Mouse (Mus musculus) spleen, postnatal 14 days (tissue): ENCODE data around the gene Nf1.

Source experiments
- DNase-seq, 2 experiments: peaks; one replicate each; pipeline ENCODE4 v3.0.0; 2021 to 2022; ENCODE audit warnings: low spot score in 2 of 2

Nf1 gene

DNA sequence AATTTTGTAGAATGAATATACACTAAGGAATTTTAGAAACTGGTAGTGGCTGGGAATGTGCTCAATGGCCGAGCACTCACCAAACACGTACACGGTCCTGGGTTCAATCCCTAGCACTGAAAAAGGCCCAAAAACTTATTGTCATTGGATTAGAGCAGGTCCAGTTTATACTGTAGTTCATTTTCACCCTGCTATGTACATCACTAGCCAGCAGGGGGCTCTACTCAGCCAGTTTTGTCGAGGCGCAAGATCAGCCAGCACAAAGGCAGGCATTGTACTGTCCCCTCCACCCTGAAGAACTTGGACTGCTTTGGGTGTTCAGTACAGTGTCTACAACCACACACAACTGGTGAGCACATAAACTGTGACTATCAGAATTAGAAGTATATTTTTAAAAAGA is 244.7 kb downstream of the Nf1 start:
- peak in 1 of 2 experiments; percentile 48 for DNase-seq

DNA sequence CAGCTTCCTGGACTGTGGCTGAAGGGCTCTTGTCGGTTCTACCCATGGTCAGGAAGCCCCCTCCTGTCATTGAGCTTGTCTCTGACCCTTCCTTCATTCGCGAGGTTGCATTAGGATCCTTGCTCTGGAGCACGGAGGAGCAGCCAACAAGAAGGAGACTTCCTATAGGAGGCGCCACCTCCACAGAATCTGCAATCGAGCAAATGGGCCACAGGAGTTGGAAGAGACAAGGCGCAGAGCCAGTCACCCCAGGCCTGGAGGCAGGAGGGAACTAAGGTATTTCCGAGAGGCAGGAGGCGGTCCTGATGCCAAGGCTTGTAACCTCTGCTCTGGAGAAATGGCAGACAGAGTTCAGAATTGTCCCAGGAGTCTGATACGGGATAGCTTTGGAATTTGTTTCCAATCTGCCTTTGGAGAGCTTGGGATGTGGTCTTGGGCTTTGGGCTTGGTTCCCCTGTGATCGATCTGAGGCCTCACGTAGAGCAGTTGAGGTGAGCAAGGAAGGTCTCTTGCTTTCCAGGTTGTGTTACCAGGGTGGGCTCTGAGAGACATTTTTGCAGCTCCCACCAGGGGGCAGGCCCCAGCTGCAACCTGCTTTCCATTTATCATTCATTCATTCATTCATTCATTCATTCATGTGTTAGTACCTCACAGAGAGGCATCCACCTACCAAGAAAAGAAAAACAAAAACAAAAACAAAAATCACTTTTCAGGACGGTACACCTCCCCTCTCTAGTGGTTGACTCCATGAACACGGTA is 250.0 kb downstream of the Nf1 start:
- no peak for DNase-seq

- no peak for DNase-seq
These were observed 251.4 kb downstream of the Nf1 start, which contains the start of gene Rab11fip4 for GRCm38 (mm10) chr11:79590664-79591590. Rab11fip4 (plus strand) TSS chr11:79591212.

DNA sequence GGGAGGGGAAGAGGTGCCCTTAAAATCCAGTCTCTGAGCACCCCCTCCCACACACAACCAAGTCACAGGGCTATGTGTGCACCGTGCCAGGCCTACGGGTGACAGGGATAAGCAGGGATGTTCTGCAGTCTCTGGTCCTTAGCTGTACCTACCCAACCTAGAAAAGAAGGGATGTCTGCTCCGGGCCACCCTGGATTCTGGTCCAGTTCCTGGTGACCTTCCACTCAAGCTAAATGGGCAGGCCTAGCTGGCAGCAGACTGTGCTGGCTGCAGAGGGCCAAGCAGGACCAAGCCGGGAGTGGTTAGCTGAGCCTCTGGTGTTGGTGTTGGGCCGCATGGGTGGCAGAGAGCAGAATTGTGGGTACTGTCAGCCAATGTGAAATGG is 252.1 kb downstream of the Nf1 start:
- no peak for DNase-seq

- DNase-seq = no peak
These were observed 254.0 kb downstream of the Nf1 start for GRCm38 (mm10) chr11:79593495-79593894.

DNA sequence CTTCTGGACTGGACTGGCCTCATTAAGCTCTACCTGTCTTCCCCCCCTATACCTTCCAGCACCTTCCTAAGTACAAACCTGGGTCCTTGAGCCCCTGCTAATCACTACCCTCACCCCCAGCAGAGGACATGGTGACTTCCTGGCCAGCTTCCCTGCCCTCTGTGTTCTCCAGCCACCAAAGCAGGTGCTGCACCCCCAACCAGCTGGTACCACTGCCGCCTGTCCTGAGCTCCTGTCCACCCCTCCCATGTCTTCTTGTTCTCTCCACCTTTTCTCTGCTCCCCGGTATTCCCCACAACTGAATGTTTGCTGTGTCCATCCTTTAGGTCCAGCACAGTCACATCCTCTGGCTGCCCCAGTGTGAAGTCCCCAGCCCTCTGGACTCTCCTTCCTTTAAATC is 271.0 kb downstream of the Nf1 start:
- DNase-seq = no peak

DNA sequence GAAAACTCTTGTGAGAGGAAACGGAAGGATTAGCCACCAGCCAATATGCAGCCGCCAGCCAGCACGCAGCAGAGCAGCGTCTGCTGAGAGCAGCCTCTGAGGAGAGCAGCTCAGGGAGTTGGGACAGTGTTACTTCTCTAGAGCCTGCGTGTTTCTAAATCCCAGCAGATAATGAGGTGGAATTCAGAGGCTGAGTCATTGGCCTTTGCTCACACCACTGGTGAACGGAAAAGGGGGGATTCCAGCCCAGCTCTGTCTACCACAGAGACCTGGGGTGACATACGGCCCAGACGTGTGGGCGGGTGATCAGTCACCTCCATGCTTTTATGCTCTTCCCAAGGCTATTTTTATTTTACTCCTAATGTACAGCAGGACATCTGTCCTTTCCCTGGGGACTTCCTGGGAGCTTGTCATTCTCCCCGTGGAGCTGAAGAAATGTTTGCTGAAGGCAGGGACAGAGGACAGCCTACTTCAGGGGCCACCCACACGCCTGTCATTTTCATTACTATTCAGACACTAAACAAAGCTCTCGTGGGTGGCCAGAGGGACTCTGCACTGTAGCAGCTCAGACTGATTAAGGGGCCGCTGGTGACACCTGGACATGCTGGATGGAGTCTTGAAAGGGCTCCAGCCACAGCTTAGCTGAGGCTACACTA is 271.6 kb downstream of the Nf1 start:
- no peak for DNase-seq

DNA sequence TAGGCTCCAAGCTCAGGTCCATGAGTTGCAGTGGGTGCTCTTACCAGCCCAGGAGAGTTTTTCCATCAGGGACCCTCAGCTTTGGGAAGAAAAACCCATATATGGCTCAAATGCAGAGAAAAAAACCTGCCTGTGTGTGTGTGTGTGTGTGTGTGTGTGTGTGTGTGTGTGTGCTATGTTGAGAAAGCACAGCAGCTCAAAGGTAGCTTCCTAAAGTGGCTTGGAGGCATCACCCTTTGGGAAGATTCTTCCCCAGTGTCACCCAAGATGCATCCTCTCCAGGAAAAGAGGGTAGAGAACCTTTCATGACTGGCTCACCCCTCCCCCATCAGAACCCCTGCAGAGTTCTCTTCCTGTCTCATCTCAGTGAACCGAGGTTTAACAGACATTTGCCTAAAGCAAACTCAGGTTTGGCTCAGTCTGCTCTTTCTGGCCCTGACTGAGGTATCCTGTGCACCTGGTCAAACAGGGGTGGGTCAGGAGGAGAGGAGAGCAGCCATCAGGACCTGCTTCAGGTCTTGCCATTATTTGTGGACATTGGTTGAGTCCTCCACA is 272.6 kb downstream of the Nf1 start:
- DNase-seq = no peak

DNA sequence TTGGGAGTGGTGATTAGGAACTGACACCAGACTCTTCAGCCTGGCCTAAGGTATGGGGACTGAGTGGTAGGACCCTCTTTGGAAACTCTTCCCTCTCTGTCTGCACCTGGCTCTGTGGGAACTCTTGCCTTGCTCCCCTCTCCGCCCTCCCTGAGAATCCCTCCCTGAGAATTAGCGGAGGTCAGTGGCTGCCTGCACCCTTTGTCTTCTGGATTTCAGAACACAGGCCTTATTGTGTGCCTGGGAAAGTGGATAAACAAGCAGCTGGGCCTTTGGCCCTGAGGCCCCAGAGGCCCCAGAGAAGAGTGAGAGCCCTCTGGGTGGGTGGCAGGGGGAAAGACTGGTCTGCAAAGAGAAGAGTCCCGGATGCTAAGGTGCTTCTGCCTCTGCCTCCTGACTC is 273.6 kb downstream of the Nf1 start:
- no peak for DNase-seq

- DNase-seq = no peak
These were observed 274.2 kb downstream of the Nf1 start for GRCm38 (mm10) chr11:79613711-79614110.

GRCm38 (mm10) chr11:79614880-79615279 is 275.4 kb downstream of the Nf1 start:
- DNase-seq = no peak

DNA sequence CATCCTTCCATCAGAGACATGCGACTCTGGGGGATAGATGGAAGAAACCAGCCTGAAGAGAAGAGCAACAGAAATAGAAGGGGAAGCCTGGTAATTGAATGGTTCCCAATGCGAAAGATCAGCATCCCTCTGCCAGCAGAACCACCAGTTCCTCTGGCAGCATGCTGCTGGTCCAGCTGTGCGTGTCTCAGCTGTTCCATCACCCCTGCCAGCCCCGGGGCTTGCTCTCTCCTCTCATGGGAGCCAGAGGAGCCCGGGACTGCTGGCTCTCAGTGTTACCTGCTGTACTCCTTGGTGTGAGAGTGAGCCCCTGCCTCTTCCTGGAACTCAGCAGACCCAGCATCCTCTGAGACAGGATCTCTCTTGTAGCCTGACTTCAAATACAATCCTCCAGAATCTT is 276.4 kb downstream of the Nf1 start:
- no peak for DNase-seq

DNA sequence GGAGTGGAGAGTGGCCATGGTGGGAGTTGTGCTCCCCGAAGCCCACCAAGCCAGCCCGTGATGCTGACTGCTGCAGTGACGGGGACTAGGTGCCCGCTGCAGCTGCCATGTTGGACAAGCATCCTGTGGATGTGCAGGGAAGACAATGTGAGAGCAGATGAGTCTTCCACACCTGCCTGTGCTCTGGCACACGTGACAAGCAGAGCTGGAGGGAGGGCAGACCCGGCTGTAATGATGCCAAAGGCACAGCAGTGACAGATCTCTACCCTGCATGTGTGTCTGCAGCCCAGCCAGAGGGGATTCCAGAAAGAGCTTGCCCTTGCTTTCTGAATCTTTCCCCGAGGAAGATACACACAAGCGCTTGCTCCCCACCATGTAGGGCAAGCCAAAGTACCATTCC is 278.5 kb downstream of the Nf1 start:
- DNase-seq = no peak

GRCm38 (mm10) chr11:79623029-79623428 is 283.5 kb downstream of the Nf1 start:
- DNase-seq = no peak

DNA sequence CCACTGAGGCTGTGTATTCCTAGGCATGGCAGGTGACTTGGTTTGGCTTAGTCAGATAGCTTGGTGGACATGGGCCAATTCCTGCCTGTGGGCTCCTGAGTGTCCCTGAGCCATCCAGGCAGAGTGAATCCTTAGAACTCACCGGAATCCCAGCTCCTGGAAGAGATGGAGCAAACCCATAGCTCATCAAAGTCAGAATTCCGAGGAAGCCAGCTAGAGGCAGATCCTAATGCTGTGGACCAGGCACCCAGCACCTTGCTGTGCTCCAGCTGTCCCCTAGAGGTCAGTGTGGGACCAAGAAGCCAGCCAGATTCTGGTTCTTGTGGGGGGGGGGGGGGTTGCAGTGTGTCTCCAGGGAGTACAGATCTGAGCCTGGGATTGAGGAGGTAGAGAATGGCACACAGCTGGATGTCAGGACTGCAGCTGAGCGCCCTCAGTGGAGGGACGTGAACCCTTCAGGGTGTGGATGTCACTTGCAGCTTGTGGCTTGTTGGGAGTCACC is 285.4 kb downstream of the Nf1 start:
- peak; percentile 27 to 41 for DNase-seq

DNA sequence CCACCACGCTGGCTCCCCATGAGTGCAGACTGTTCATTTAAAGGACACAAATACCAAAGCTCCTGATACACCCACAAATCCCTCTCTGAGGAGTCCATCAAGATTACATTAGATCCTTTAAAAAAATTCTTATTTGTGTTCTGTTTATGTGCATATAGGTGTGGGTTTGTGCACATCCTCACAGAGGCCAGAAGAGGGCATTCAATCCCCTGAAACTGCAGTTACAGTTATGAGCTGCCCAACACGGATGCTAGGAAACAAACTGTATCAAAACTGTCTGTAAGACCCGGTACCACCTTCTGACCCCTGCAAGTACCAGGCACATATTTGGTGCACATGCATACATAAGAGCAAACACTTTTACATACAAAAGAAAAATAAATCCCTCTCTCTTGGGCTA is 289.2 kb downstream of the Nf1 start:
- no peak for DNase-seq

- DNase-seq = no peak
These were observed 290.4 kb downstream of the Nf1 start for GRCm38 (mm10) chr11:79629752-79630374.

- DNase-seq = no peak
These were observed 291.0 kb downstream of the Nf1 start for GRCm38 (mm10) chr11:79630521-79630920.
